Mouse (Mus musculus) midbrain, embryonic 11.5 days (tissue): ENCODE data around the gene Epsti1. TPM values are rescaled to one million over a fixed set of nuclear protein-coding genes. Genes with fewer than 3 reads are reported as not detected.

Experiments used
- ATAC-seq: fragments of 200-750 bp; cut with Nextera tagmentation; 2 replicates; pipeline ENCODE4 v1.8.0; 2017; ENCODE audit warnings: moderate TSS enrichment, moderate library complexity; ENCODE audit not compliant: low FRiP score
- DNase-seq: peaks from one replicate; pipeline ENCODE4 v3.0.0; 2015; ENCODE audit warnings: low spot score; ENCODE audit errors: missing footprints
- H3K27ac ChIP-seq: fragments of 300-500 bp; sonication (generic); 2 replicates; pipeline ENCODE4 v1.5.1; 2014; ENCODE audit warnings: low read depth, low read length
- H3K27me3 ChIP-seq: fragments of 300-500 bp; sonication (generic); 2 replicates; pipeline ENCODE4 v1.6.1; 2014; ENCODE audit warnings: mild to moderate bottlenecking, low read length, moderate library complexity, mixed read lengths; ENCODE audit not compliant: control insufficient read depth, insufficient read depth
- H3K36me3 ChIP-seq: fragments of 300-500 bp; sonication (generic); 2 replicates; pipeline ENCODE4 v1.6.1; 2014; ENCODE audit warnings: mild to moderate bottlenecking, low read length, moderate library complexity, mixed read lengths; ENCODE audit not compliant: control insufficient read depth, insufficient read depth
- H3K4me1 ChIP-seq: fragments of 300-500 bp; sonication (generic); 2 replicates; pipeline ENCODE4 v1.6.1; 2014; ENCODE audit warnings: low read length; ENCODE audit not compliant: control insufficient read depth, insufficient read depth
- H3K4me2 ChIP-seq: fragments of 300-500 bp; sonication (generic); 2 replicates; pipeline ENCODE4 v1.6.1; 2014; ENCODE audit warnings: mild to moderate bottlenecking, moderate library complexity
- H3K4me3 ChIP-seq: fragments of 300-500 bp; sonication (generic); 2 replicates; pipeline ENCODE4 v1.5.1; 2014; ENCODE audit warnings: low read depth, low read length
- H3K9ac ChIP-seq: fragments of 300-500 bp; sonication (generic); 2 replicates; pipeline ENCODE4 v1.6.1; 2014; ENCODE audit warnings: low read length
- H3K9me3 ChIP-seq: fragments of 300-500 bp; sonication (generic); 2 replicates; pipeline ENCODE4 v1.6.1; 2016; ENCODE audit warnings: low read length; ENCODE audit not compliant: control insufficient read depth
- WGBS: fragments of 180-500 bp; shearing (Covaris S2); extraction: QIAGEN DNeasy Blood & Tissue Kit; methylation state at CpG from one replicate; pipeline ENCODE4 v1.1.7; 2014; 5-methylcytosine and 5-hydroxymethylcytosine counted together
- polyA plus RNA-seq: library from polyadenylated mRNA; unstranded; fragments of >200 nt; fragmentation: Nextera tagmentation; extraction: Ambion mirVana; gene quantifications from 2 replicates; pipeline ENCODE4 v1.2.1, GENCODE M21; 2014

The Epsti1 gene
- polyA plus RNA-seq, 1 experiment from 2014 or later = 0.31 TPM

- Histone ChIP-seq H3K4me2 (no peak overlapping the region), H3K4me3 (no peak overlapping the region), H3K9ac (no peak overlapping the region), H3K27me3 (peaks cover 17% of the 10 kb centered on the region), H3K27ac (no peak overlapping the region), H3K9me3 (no peaks in the 10 kb centered on the region), H3K4me1 (peaks cover 12% of the 10 kb centered on the region), H3K36me3 (no peaks in the 10 kb centered on the region)
- WGBS = 34% methylated on average over 7 of the region's 7 CpGs
- 0 out of 2 replicates have a peak, but pooled peaks have one; percentile 35 for ATAC-seq
- peak; percentile 88 for DNase-seq
These were observed 111.7 kb downstream of the Epsti1 start for GRCm38 (mm10) chr14:78015540-78016321.

GRCm38 (mm10) chr14:78016398-78016797 lies 112.4 kb downstream of the Epsti1 start:
- WGBS = 71% methylated on average over 4 of the region's 4 CpGs
- H3K4me2 ChIP-seq = no peak overlapping the region
- no peak overlapping the region for H3K9ac ChIP-seq
- H3K4me1 ChIP-seq = peaks cover 12% of the 10 kb centered on the region
- ATAC-seq (no peak), DNase-seq (no peak)
- H3K27ac ChIP-seq = no peak overlapping the region
- no peaks in the 10 kb centered on the region for H3K9me3 ChIP-seq
- H3K27me3 ChIP-seq = peaks cover 21% of the 10 kb centered on the region
- H3K36me3 ChIP-seq = no peaks in the 10 kb centered on the region
- no peak overlapping the region for H3K4me3 ChIP-seq

GRCm38 (mm10) chr14:78019935-78020334 lies 115.9 kb downstream of the Epsti1 start:
- ATAC-seq (peak; percentile 84), DNase-seq (peak; percentile 92)
- no peak overlapping the region; the same call in 1 of the 2 replicates for H3K4me2 ChIP-seq
- H3K27ac ChIP-seq = no peak overlapping the region
- no peak overlapping the region for H3K9ac ChIP-seq
- H3K9me3 ChIP-seq = no peaks in the 10 kb centered on the region
- H3K27me3 ChIP-seq = peaks cover 29% of the 10 kb centered on the region
- no peak overlapping the region for H3K4me3 ChIP-seq
- WGBS = 8% methylated on average over 8 of the region's 8 CpGs
- H3K4me1 ChIP-seq = peaks cover 12% of the 10 kb centered on the region
- no peaks in the 10 kb centered on the region for H3K36me3 ChIP-seq

DNA sequence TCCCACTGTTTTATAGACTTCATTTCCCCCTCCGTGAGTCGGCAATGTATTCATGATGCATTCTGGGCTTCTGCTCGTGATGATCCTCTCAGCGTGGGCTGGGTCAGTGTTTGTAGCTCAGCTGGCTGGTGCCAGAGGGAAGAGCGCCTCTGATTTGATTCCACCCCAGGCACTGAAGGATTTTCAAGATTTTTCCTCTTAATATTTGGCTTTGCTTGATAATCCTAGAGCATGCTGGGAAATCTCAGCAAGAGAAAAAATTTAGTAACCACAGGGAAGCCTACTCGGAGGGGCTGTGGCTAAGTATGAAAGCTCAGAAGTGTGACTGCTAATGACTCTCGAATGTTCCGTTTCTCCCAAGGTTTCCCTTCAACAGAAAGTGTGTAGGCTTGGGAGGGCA lies 134.8 kb downstream of the Epsti1 start:
- no peak overlapping the region for H3K27ac ChIP-seq
- ATAC-seq (no peak), DNase-seq (no peak)
- H3K4me1 ChIP-seq = no peaks in the 10 kb centered on the region
- no peak overlapping the region for H3K4me3 ChIP-seq
- H3K4me2 ChIP-seq = no peak overlapping the region
- 72% methylated on average over 8 of the region's 8 CpGs for WGBS
- no peak overlapping the region for H3K9ac ChIP-seq
- no peaks in the 10 kb centered on the region for H3K27me3 ChIP-seq
- H3K9me3 ChIP-seq = no peaks in the 10 kb centered on the region
- no peaks in the 10 kb centered on the region for H3K36me3 ChIP-seq

DNA sequence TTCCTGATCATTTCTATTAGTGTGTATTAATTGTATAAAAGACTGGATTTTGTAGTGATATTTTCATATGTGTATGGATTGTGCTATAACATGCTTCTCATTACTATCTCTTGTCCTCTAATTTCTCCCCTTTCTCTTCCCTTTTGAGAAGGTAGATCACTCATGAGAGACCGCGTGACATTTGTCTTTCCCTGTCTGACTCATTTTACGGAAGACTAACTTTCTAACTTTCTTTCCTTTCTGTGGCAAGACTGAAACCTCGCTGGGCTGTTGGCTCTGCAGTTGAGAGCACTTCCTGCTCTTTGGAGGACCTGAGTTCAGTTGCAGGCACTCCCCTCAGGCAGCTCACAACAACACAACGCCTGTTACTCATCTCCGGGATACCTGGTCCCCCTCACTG lies 136.6 kb downstream of the Epsti1 start:
- no peak overlapping the region for H3K4me3 ChIP-seq
- H3K9me3 ChIP-seq = no peaks in the 10 kb centered on the region
- WGBS = 92% methylated on average over 6 of the region's 6 CpGs
- no peaks in the 10 kb centered on the region for H3K4me1 ChIP-seq
- DNase-seq = no peak
- H3K36me3 ChIP-seq = no peaks in the 10 kb centered on the region
- H3K27me3 ChIP-seq = no peaks in the 10 kb centered on the region
- no peak overlapping the region for H3K4me2 ChIP-seq
- H3K27ac ChIP-seq = no peak overlapping the region
- ATAC-seq = no peak
- H3K9ac ChIP-seq = no peak overlapping the region

GRCm38 (mm10) chr14:78041886-78042526 lies 138.0 kb downstream of the Epsti1 start:
- Histone ChIP-seq H3K36me3 (no peaks in the 10 kb centered on the region), H3K9ac (no peak overlapping the region), H3K4me3 (no peak overlapping the region), H3K4me1 (no peaks in the 10 kb centered on the region), H3K9me3 (no peaks in the 10 kb centered on the region), H3K27me3 (no peaks in the 10 kb centered on the region), H3K27ac (no peak overlapping the region), H3K4me2 (no peak overlapping the region)
- no peak for DNase-seq
- ATAC-seq = no peak
- 77% methylated on average over 11 of the region's 11 CpGs for WGBS

GRCm38 (mm10) chr14:78043079-78043478 lies 139.0 kb downstream of the Epsti1 start:
- ATAC-seq (no peak), DNase-seq (no peak)
- Histone ChIP-seq H3K27me3 (no peaks in the 10 kb centered on the region), H3K27ac (no peak overlapping the region), H3K4me1 (no peaks in the 10 kb centered on the region), H3K9ac (no peak overlapping the region), H3K4me3 (no peak overlapping the region), H3K9me3 (no peaks in the 10 kb centered on the region), H3K4me2 (no peak overlapping the region), H3K36me3 (no peaks in the 10 kb centered on the region)
- WGBS = 42% methylated on average over 2 of the region's 2 CpGs

DNA sequence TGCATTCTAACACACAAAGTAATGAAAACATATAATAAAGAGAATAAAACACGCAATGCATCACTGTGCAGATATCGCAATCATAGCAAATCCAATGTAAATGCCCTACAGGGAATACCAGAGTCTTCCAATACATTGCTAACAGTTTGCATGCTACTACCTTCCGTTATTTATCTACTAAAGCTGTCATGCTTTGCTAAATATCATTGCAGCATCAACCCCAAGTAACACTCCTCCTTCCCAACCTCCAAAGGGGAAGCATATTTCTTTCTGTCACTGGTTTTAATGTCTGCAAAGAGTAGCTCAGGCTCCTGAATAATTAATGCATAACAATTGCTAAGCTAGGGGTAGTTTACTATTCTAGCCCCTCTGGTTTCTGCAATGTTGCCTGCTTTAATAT lies 144.2 kb downstream of the Epsti1 start:
- Histone ChIP-seq H3K4me2 (no peak overlapping the region), H3K9me3 (no peaks in the 10 kb centered on the region), H3K4me1 (no peaks in the 10 kb centered on the region), H3K9ac (no peak overlapping the region), H3K27me3 (no peaks in the 10 kb centered on the region), H3K4me3 (no peak overlapping the region), H3K36me3 (no peaks in the 10 kb centered on the region), H3K27ac (no peak overlapping the region)
- ATAC-seq (no peak), DNase-seq (no peak)
- WGBS = 96% methylated on average over 3 of the region's 3 CpGs

- ATAC-seq (no peak), DNase-seq (no peak)
- H3K4me2 ChIP-seq = no peak overlapping the region
- no peak overlapping the region for H3K27ac ChIP-seq
- H3K27me3 ChIP-seq = no peaks in the 10 kb centered on the region
- no peaks in the 10 kb centered on the region for H3K9me3 ChIP-seq
- H3K36me3 ChIP-seq = no peaks in the 10 kb centered on the region
- no peaks in the 10 kb centered on the region for H3K4me1 ChIP-seq
- H3K4me3 ChIP-seq = no peak overlapping the region
- WGBS = 94% methylated on average over 4 of the region's 4 CpGs
- H3K9ac ChIP-seq = no peak overlapping the region
These were observed 144.6 kb downstream of the Epsti1 start for GRCm38 (mm10) chr14:78048674-78049073.
